ENCODE assay signal across 43 mouse cellular contexts in the genomic region with DNA sequence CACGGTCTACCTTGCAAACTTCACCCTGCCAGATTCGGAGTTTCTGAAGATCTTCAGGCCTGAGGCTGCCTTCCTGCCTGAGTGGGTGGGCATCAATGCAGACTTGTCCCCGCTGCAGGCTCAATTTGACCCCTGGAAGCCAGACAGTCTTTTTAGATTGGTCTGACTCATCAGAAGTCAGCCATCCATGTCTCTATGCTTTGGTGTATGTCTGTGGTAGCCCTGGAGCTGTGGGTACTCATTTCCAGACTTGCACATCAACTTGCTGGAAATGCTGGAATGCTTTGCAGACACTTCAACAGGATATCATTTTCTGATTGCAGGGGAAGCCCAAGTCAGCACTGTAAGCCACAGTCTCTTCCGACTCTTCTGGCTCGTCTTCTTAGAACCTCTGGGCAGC. TPM values are rescaled to one million over a fixed set of nuclear protein-coding genes. Genes with fewer than 3 reads are reported as not detected.
"Had no signal": no experiment of that assay in that cellular context is flagged by ENCODE, and none has a peak within 500 bp of the region (broad histone marks: within the 10 kb centered on the region; RNA-seq: fewer than 3 reads in every experiment).

No protein-coding gene starts in this region.

- H3K9me3 ChIP-seq: limb, embryonic 10.5 days; limb, embryonic 12.5 days; limb, embryonic 13.5 days; limb, embryonic 15.5 days; liver, embryonic 12.5 days; liver, embryonic 13.5 days; liver, embryonic 15.5 days; lung, embryonic 15.5 days; midbrain, embryonic 10.5 days; midbrain, embryonic 12.5 days; midbrain, embryonic 15.5 days had no signal

- H3K4me1 ChIP-seq: liver, embryonic 12.5 days; liver, embryonic 15.5 days; midbrain, embryonic 12.5 days had no signal

- H3K27ac ChIP-seq: limb, embryonic 10.5 days; limb, embryonic 12.5 days; limb, embryonic 13.5 days; limb, embryonic 15.5 days; liver, embryonic 12.5 days; liver, embryonic 13.5 days; liver, embryonic 14.5 days; liver, embryonic 15.5 days; lung, embryonic 15.5 days; macrophage; midbrain, embryonic 10.5 days; midbrain, embryonic 12.5 days; midbrain, embryonic 15.5 days had no signal

- ATAC-seq: liver, embryonic 12.5 days; liver, postnatal 0 days; lung, postnatal 0 days; midbrain, embryonic 15.5 days; midbrain, embryonic 16.5 days had no signal

- H3K4me2 ChIP-seq: limb, embryonic 12.5 days; limb, embryonic 13.5 days; limb, embryonic 15.5 days; liver, embryonic 11.5 days; liver, embryonic 12.5 days; liver, embryonic 13.5 days; liver, embryonic 15.5 days; lung, embryonic 14.5 days; lung, embryonic 15.5 days; midbrain, embryonic 11.5 days; midbrain, embryonic 12.5 days; midbrain, embryonic 15.5 days had no signal

- H3K4me3 ChIP-seq: limb, embryonic 10.5 days; limb, embryonic 12.5 days; limb, embryonic 13.5 days; limb, embryonic 15.5 days; liver, embryonic 12.5 days; liver, embryonic 13.5 days; liver, embryonic 15.5 days; lung, embryonic 15.5 days; megakaryocyte, embryonic 14.5 days; midbrain, embryonic 10.5 days; midbrain, embryonic 12.5 days; midbrain, embryonic 15.5 days; myocyte had no signal

- DNase-seq: left cerebral cortex, postnatal 4 days; liver; liver, embryonic 13.5 days; liver, postnatal 0 days; lung, adult 18-20 months; lung, adult 2 months; lung, embryonic 14.5 days; lung, postnatal 10 days; lung, postnatal 14 days; lung, postnatal 36 days; midbrain, embryonic 14.5 days had no signal

- H3K36me3 ChIP-seq: limb, embryonic 10.5 days; limb, embryonic 12.5 days; limb, embryonic 13.5 days; limb, embryonic 15.5 days; liver, embryonic 12.5 days; liver, embryonic 13.5 days; liver, embryonic 15.5 days; lung, embryonic 15.5 days; midbrain, embryonic 10.5 days; midbrain, embryonic 12.5 days; midbrain, embryonic 15.5 days had no signal

- H3K9ac ChIP-seq: limb, embryonic 12.5 days; limb, embryonic 13.5 days; limb, embryonic 15.5 days; liver, embryonic 12.5 days; liver, embryonic 13.5 days; liver, embryonic 14.5 days; liver, embryonic 15.5 days; liver, postnatal 0 days; lung, embryonic 14.5 days; lung, embryonic 15.5 days; midbrain, embryonic 12.5 days; midbrain, embryonic 15.5 days had no signal

RNA-seq across cellular contexts. Expression of a gene that starts 2.0 kb away (rescaled TPM):
- total RNA-seq: left cerebral cortex, adult 8-10 months; left cerebral cortex, postnatal 10 days; left cerebral cortex, postnatal 25 days; left cerebral cortex, postnatal 36 days; megakaryocyte-erythroid progenitor cell, adult 5-6 weeks; monocyte, adult 5-6 weeks had no signal
- polyA plus RNA-seq: limb, embryonic 10.5 days; limb, embryonic 11.5 days; liver, embryonic 13.5 days; macrophage; midbrain, embryonic 14.5 days; midbrain, embryonic 15.5 days; midbrain, embryonic 16.5 days; midbrain, postnatal 0 days; myocyte; neural tube, embryonic 11.5 days had no signal

RNA-seq across cellular contexts. Expression of a gene that starts 2.5 kb away (rescaled TPM):
- total RNA-seq: left cerebral cortex, postnatal 14 days; left cerebral cortex, postnatal 36 days; liver, adult 2 months; megakaryocyte progenitor cell, adult 5-6 weeks; megakaryocyte, adult 5-6 weeks; megakaryocyte-erythroid progenitor cell, adult 5-6 weeks; midbrain, postnatal 0 days; monocyte, adult 5-6 weeks had no signal
- polyA plus RNA-seq: limb, embryonic 10.5 days; limb, embryonic 12.5 days; liver, embryonic 11.5 days; liver, embryonic 13.5 days; liver, embryonic 14.5 days; liver, embryonic 15.5 days; liver, embryonic 16.5 days; macrophage; midbrain, embryonic 10.5 days; midbrain, embryonic 11.5 days; midbrain, embryonic 12.5 days; midbrain, embryonic 14.5 days; midbrain, embryonic 15.5 days; midbrain, embryonic 16.5 days; midbrain, postnatal 0 days; neural tube, embryonic 11.5 days had no signal

RNA-seq across cellular contexts. Expression of a gene that starts 4.3 kb away (rescaled TPM):
- total RNA-seq: left cerebral cortex, adult 8-10 months; left cerebral cortex, postnatal 10 days; left cerebral cortex, postnatal 14 days; left cerebral cortex, postnatal 25 days; left cerebral cortex, postnatal 36 days; left cerebral cortex, postnatal 4 days; megakaryocyte progenitor cell, adult 5-6 weeks; megakaryocyte, adult 5-6 weeks; megakaryocyte-erythroid progenitor cell, adult 5-6 weeks; midbrain, postnatal 0 days; monocyte, adult 5-6 weeks had no signal
- polyA plus RNA-seq: limb, embryonic 10.5 days; limb, embryonic 11.5 days; limb, embryonic 12.5 days; liver, embryonic 12.5 days; liver, embryonic 13.5 days; liver, embryonic 14.5 days; liver, embryonic 15.5 days; liver, embryonic 16.5 days; lung, adult 2 months; lung, embryonic 14.5 days; lung, postnatal 0 days; macrophage; midbrain, embryonic 10.5 days; midbrain, embryonic 11.5 days; midbrain, embryonic 12.5 days; midbrain, embryonic 14.5 days; midbrain, embryonic 15.5 days; midbrain, embryonic 16.5 days; midbrain, postnatal 0 days; neural tube, embryonic 11.5 days had no signal

RNA-seq across cellular contexts. Expression of a gene that starts 7.7 kb away (rescaled TPM):
- total RNA-seq: megakaryocyte-erythroid progenitor cell, adult 5-6 weeks had no signal

RNA-seq across cellular contexts. Expression of a gene that starts 20.2 kb away (rescaled TPM):
- total RNA-seq: megakaryocyte, adult 5-6 weeks; megakaryocyte-erythroid progenitor cell, adult 5-6 weeks had no signal
- polyA plus RNA-seq: macrophage had no signal
